Mouse (Mus musculus): ENCODE results near the gene Zfp459.

- TF ChIP-seq CTCF (IDR thresholded peaks at IDR 0.05; ENCODE audit: low read depth, low read length) (no peak), POLR2A (IDR thresholded peaks at IDR 0.05; ENCODE audit: borderline replicate concordance, low read depth, low read length) (no peak)
Measured at GRCm38 (mm10) chr13:67469274-67469673, 48.1 kb upstream of the Zfp459 start.
